Mouse (Mus musculus) thymus, adult 2 months (tissue): ENCODE measurements around the gene Nuak2. TPM values are rescaled to one million over a fixed set of nuclear protein-coding genes. Genes with fewer than 3 reads are reported as not detected.

ENCODE experiments used
- DNase-seq: peaks from one replicate; pipeline ENCODE4 v3.0.0; 2021
- H3K27ac ChIP-seq: fragments of 200-500 bp; 2 replicates; pipeline ENCODE4 v1.5.1; 2012; ENCODE audit warnings: low read length, control low read depth; ENCODE audit not compliant: control insufficient read depth, insufficient read depth
- H3K27me3 ChIP-seq: fragments of 200-500 bp; 2 replicates; pipeline ENCODE4 v1.6.1; 2012; ENCODE audit warnings: mild to moderate bottlenecking, low read length, moderate library complexity, mixed read lengths; ENCODE audit not compliant: control insufficient read depth, insufficient read depth
- H3K36me3 ChIP-seq: fragments of 200-500 bp; 2 replicates; pipeline ENCODE4 v1.6.1; 2012; ENCODE audit warnings: mild to moderate bottlenecking, low read length, moderate library complexity; ENCODE audit not compliant: control insufficient read depth, insufficient read depth
- H3K4me1 ChIP-seq: fragments of 200-500 bp; replicated peaks from 2 replicates; pipeline ENCODE4 v1.6.1; 2012; ENCODE audit warnings: low read length; ENCODE audit not compliant: control insufficient read depth, insufficient read depth
- H3K4me3 ChIP-seq: fragments of 200-500 bp; 2 replicates; pipeline ENCODE4 v1.5.1; 2012; ENCODE audit warnings: mild to moderate bottlenecking, low read length, control low read depth, moderate library complexity; ENCODE audit not compliant: control insufficient read depth, insufficient read depth
- CTCF ChIP-seq: fragments of 200-500 bp; IDR thresholded peaks from 2 replicates; pipeline ENCODE4 v1.5.1; 2012; ENCODE audit warnings: mild to moderate bottlenecking, control low read depth, low read length, moderate library complexity, borderline replicate concordance; ENCODE audit not compliant: control insufficient read depth, poor library complexity, insufficient read depth; ENCODE audit errors: extremely low read depth
- POLR2A ChIP-seq: fragments of 200-500 bp; IDR thresholded peaks from 2 replicates; pipeline ENCODE4 v1.6.1; 2012; ENCODE audit warnings: mild to moderate bottlenecking, low read length, control low read depth, moderate library complexity; ENCODE audit not compliant: control insufficient read depth, poor library complexity, insufficient read depth; ENCODE audit errors: extremely low read depth
- WGBS: fragments of 180-500 bp; shearing (Covaris S2); methylation state at CpG from one replicate; pipeline ENCODE4 v1.1.7; 2018; 5-methylcytosine and 5-hydroxymethylcytosine counted together
- polyA plus RNA-seq: library from polyadenylated mRNA; depleted of rRNA; stranded (reverse); fragments of >200 nt; gene quantifications from 2 replicates; pipeline ENCODE4 v1.2.3, GENCODE M21; 2012

Gene Nuak2
- polyA plus RNA-seq, 1 experiment, result 5.6 TPM

GRCm38 (mm10) chr1:132341731-132342501, 26.0 kb downstream of the Nuak2 start:
- TF ChIP-seq CTCF, result no peak
- TF ChIP-seq POLR2A, result no peak
- peak; percentile 72 for DNase-seq
- H3K27me3 ChIP-seq, result no peaks in the 10 kb centered on the region
- no peak overlapping the region for H3K4me3 ChIP-seq
- H3K36me3 ChIP-seq, result no peaks in the 10 kb centered on the region
- peak overlapping the region; percentile 87 for H3K27ac ChIP-seq
- H3K4me1 ChIP-seq, result peaks cover 21% of the 10 kb centered on the region
- 4% methylated on average over 5 of the region's 5 CpGs for WGBS

DNA sequence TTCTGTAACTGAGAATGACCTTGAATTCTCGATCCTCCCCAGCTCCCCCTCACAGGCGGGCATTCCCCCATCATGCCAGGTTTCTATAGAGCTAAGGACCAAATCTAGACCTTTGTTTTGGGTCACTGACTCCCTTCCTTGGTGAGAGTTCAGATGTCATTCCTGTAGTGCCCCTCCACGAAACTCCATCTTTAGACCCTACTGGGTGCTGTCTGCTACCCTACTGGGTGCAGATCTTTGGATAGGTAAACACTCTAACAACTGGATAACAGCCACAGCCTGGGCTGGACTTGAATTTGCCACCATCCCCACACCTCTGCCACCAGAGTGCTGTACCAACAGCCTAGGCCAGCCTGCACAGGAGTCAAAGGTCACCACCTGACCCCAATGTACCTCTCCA, 26.6 kb downstream of the Nuak2 start:
- Histone ChIP-seq H3K27me3 (no peaks in the 10 kb centered on the region), H3K4me3 (no peak overlapping the region), H3K36me3 (no peaks in the 10 kb centered on the region), H3K27ac (peak overlapping the region; percentile 24), H3K4me1 (peaks cover 18% of the 10 kb centered on the region)
- WGBS, result 80% methylated on average over 3 of the region's 3 CpGs
- DNase-seq, result no peak
- no peak for TF ChIP-seq CTCF
- TF ChIP-seq POLR2A, result no peak

- H3K27ac ChIP-seq, result no peak overlapping the region
- TF ChIP-seq CTCF (no peak), POLR2A (no peak)
These were observed 27.3 kb downstream of the Nuak2 start for GRCm38 (mm10) chr1:132343191-132343590.

GRCm38 (mm10) chr1:132343656-132344055, 27.7 kb downstream of the Nuak2 start:
- Histone ChIP-seq H3K4me1 (peaks cover 18% of the 10 kb centered on the region), H3K27ac (no peak overlapping the region), H3K27me3 (no peaks in the 10 kb centered on the region), H3K36me3 (no peaks in the 10 kb centered on the region), H3K4me3 (no peak overlapping the region)
- WGBS, result 87% methylated on average over 1 of the region's 1 CpGs
- TF ChIP-seq CTCF, result no peak
- no peak for TF ChIP-seq POLR2A
- no peak for DNase-seq

More at GRCm38 (mm10) chr1:132343191-132343590, 27.3 kb downstream of the Nuak2 start:
- no peak for DNase-seq
- WGBS, result 96% methylated on average over 2 of the region's 2 CpGs
- H3K36me3 ChIP-seq, result no peaks in the 10 kb centered on the region
- H3K27me3 ChIP-seq, result no peaks in the 10 kb centered on the region
- H3K4me3 ChIP-seq, result no peak overlapping the region
- peaks cover 18% of the 10 kb centered on the region for H3K4me1 ChIP-seq

GRCm38 (mm10) chr1:132345514-132345913, 29.6 kb downstream of the Nuak2 start:
- Histone ChIP-seq H3K4me1 (peaks cover 18% of the 10 kb centered on the region), H3K4me3 (no peak overlapping the region), H3K27ac (no peak overlapping the region), H3K36me3 (no peaks in the 10 kb centered on the region), H3K27me3 (no peaks in the 10 kb centered on the region)
- TF ChIP-seq CTCF, result no peak
- TF ChIP-seq POLR2A, result no peak
- no peak for DNase-seq
- 94% methylated on average over 4 of the region's 4 CpGs for WGBS

DNA sequence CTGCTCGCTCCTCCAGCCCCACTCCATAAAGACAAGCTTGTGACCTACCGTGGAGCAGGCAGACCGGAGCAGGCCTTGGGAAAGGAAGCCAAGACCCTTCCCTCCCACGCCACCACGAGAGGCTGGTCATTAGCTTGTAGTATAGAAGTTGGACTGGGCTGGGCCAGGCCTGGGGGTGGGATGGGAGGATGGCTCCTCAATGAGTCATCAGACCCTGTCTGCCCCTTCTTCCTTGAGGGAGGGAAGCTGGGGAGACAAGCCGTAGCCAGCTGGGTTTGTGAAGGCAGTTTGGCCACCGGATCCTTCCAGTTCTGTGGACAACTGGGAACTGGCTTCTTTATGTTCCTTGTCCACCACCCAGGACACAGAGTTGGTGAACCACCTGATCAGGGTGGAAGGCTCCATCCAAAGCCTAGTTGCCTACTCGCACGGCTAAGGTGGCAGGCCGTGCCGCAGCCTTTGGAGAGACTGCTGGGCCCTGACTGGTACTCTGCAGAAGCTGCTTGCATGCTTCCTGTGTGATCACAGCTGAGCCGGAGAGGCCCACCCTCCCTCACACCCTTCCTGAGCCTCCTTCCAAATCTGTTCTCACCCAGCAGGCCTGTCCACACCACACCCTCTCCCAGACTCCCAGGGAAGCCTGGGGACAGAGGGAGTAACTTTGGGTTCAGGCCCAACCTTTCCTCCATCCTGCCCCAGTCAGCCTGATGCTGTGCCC, 30.4 kb downstream of the Nuak2 start:
- 93% methylated on average over 12 of the region's 12 CpGs for WGBS
- H3K4me3 ChIP-seq, result no peak overlapping the region
- no peaks in the 10 kb centered on the region for H3K27me3 ChIP-seq
- peaks cover 14% of the 10 kb centered on the region for H3K4me1 ChIP-seq
- no peaks in the 10 kb centered on the region for H3K36me3 ChIP-seq
- DNase-seq, result no peak
- no peak overlapping the region for H3K27ac ChIP-seq
- TF ChIP-seq CTCF (no peak), POLR2A (no peak)

GRCm38 (mm10) chr1:132346951-132347350, 31.0 kb downstream of the Nuak2 start:
- no peak for DNase-seq
- TF ChIP-seq CTCF (no peak), POLR2A (no peak)
- H3K4me3 ChIP-seq, result no peak overlapping the region
- H3K27me3 ChIP-seq, result no peaks in the 10 kb centered on the region
- peaks cover 9% of the 10 kb centered on the region for H3K4me1 ChIP-seq
- no peaks in the 10 kb centered on the region for H3K36me3 ChIP-seq
- no peak overlapping the region for H3K27ac ChIP-seq
